Mouse (Mus musculus): ENCODE data around the gene Eif4e2. TPM values are rescaled to one million over a fixed set of nuclear protein-coding genes. Genes with fewer than 3 reads are reported as not detected.

The Eif4e2 gene
- polyA plus RNA-seq (2016; fragmentation: Nextera tagmentation; extraction: Ambion mirVana) = 147 and 148 TPM in 2 replicates

- Histone ChIP-seq H3K4me3 (peak within 1 kb of the TSS; percentile 88), H3K4me1 (peaks cover 34% of the 10 kb centered on the region), H3K9ac (replicated peaks) (peak within 1 kb of the TSS; percentile 93), H3K4me2 (replicated peaks) (peak within 1 kb of the TSS; percentile 78), H3K27ac (replicated peaks) (peak within 1 kb of the TSS; percentile 97), H3K27me3 (0 out of 2 replicates have a peak, but pooled peaks cover 5% of the 10 kb centered on the region), H3K9me3 (no peaks in the 10 kb centered on the region), H3K36me3 (peaks cover 2% of the 10 kb centered on the region; the same call in 1 of the 2 replicates)
- under 1% methylated on average over 93 of the region's 99 CpGs for WGBS
- peak; percentile 97 for ATAC-seq (ENCODE audit: low FRiP score, low read depth)
Measured at GRCm38 (mm10) chr1:87213735-87214704, at the start of gene Eif4e2. Eif4e2 (plus strand) TSS chr1:87213914.

- Histone ChIP-seq H3K4me2 (replicated peaks) (no peak overlapping the region), H3K36me3 (no peaks in the 10 kb centered on the region), H3K27ac (replicated peaks) (0 out of 2 replicates have a peak overlapping the region, but pooled peaks have one; percentile 12), H3K9ac (replicated peaks) (no peak overlapping the region), H3K4me1 (peaks cover 19% of the 10 kb centered on the region), H3K4me3 (no peak overlapping the region), H3K27me3 (peaks cover 32% of the 10 kb centered on the region; the same call in 1 of the 2 replicates), H3K9me3 (no peaks in the 10 kb centered on the region)
- WGBS = 38% methylated on average over 11 of the region's 11 CpGs
- peak; percentile 62 for ATAC-seq (ENCODE audit: low FRiP score, low read depth)
Measured at GRCm38 (mm10) chr1:87164164-87164795, 49.4 kb upstream of the Eif4e2 start.

- no peaks in the 10 kb centered on the region for H3K36me3 ChIP-seq
- H3K4me3 ChIP-seq = no peak overlapping the region
- H3K9me3 ChIP-seq = no peaks in the 10 kb centered on the region
- WGBS = 54% methylated on average over 9 of the region's 9 CpGs
- 0 out of 2 replicates have a peak overlapping the region, but pooled peaks have one; percentile 12 for H3K27ac ChIP-seq (replicated peaks)
- peaks cover 23% of the 10 kb centered on the region for H3K4me1 ChIP-seq
- peaks cover 32% of the 10 kb centered on the region; the same call in 1 of the 2 replicates for H3K27me3 ChIP-seq
- no peak overlapping the region for H3K4me2 ChIP-seq (replicated peaks)
- ATAC-seq (ENCODE audit: low FRiP score, low read depth) = 0 out of 2 replicates have a peak, but pooled peaks have one; percentile 8
- no peak overlapping the region for H3K9ac ChIP-seq (replicated peaks)
Measured at GRCm38 (mm10) chr1:87164796-87165184, 48.9 kb upstream of the Eif4e2 start.

GRCm38 (mm10) chr1:87170458-87170857 lies 43.3 kb upstream of the Eif4e2 start:
- WGBS = 6% methylated on average over 17 of the region's 19 CpGs
- no peak overlapping the region for H3K4me3 ChIP-seq
- peak overlapping the region; percentile 25 for H3K4me2 ChIP-seq (replicated peaks)
- H3K27ac ChIP-seq (replicated peaks) = no peak overlapping the region
- H3K4me1 ChIP-seq = peaks cover 27% of the 10 kb centered on the region
- ATAC-seq (ENCODE audit: low FRiP score, low read depth) = peak; percentile 17; the same call in 1 of the 2 replicates
- no peak overlapping the region for H3K9ac ChIP-seq (replicated peaks)
- H3K27me3 ChIP-seq = peaks cover 30% of the 10 kb centered on the region
- no peaks in the 10 kb centered on the region for H3K9me3 ChIP-seq
- H3K36me3 ChIP-seq = no peaks in the 10 kb centered on the region

GRCm38 (mm10) chr1:87171312-87171711 lies 42.4 kb upstream of the Eif4e2 start:
- WGBS = 94% methylated on average over 1 of the region's 1 CpGs
- H3K27ac ChIP-seq (replicated peaks) = no peak overlapping the region

GRCm38 (mm10) chr1:87172316-87172715 lies 41.4 kb upstream of the Eif4e2 start:
- H3K9ac ChIP-seq (replicated peaks) = no peak overlapping the region
- peaks cover 34% of the 10 kb centered on the region for H3K4me1 ChIP-seq
- H3K36me3 ChIP-seq = no peaks in the 10 kb centered on the region
- no peaks in the 10 kb centered on the region for H3K9me3 ChIP-seq
- no peak overlapping the region for H3K4me2 ChIP-seq (replicated peaks)
- no peak for ATAC-seq (ENCODE audit: low FRiP score, low read depth)
- 41% methylated on average over 9 of the region's 9 CpGs for WGBS
- H3K27ac ChIP-seq (replicated peaks) = no peak overlapping the region
- peaks cover 38% of the 10 kb centered on the region for H3K27me3 ChIP-seq
- H3K4me3 ChIP-seq = no peak overlapping the region

More at GRCm38 (mm10) chr1:87171312-87171711, 42.4 kb upstream of the Eif4e2 start:
- no peak for ATAC-seq (ENCODE audit: low FRiP score, low read depth)
- Histone ChIP-seq H3K27me3 (peaks cover 29% of the 10 kb centered on the region), H3K36me3 (no peaks in the 10 kb centered on the region), H3K4me2 (replicated peaks) (no peak overlapping the region), H3K9me3 (no peaks in the 10 kb centered on the region), H3K9ac (replicated peaks) (no peak overlapping the region), H3K4me1 (peaks cover 34% of the 10 kb centered on the region), H3K4me3 (no peak overlapping the region)

- 27% methylated on average over 28 of the region's 28 CpGs for WGBS
Measured at GRCm38 (mm10) chr1:87174006-87174955, 39.4 kb upstream of the Eif4e2 start.

GRCm38 (mm10) chr1:87175852-87176292 lies 37.8 kb upstream of the Eif4e2 start:
- Histone ChIP-seq H3K27me3 (peaks cover 27% of the 10 kb centered on the region), H3K9me3 (no peaks in the 10 kb centered on the region), H3K4me3 (no peak overlapping the region), H3K27ac (replicated peaks) (0 out of 2 replicates have a peak overlapping the region, but pooled peaks have one; percentile 36), H3K4me2 (replicated peaks) (peak overlapping the region; percentile 11; the same call in 1 of the 2 replicates), H3K36me3 (no peaks in the 10 kb centered on the region), H3K9ac (replicated peaks) (no peak overlapping the region), H3K4me1 (peaks cover 14% of the 10 kb centered on the region)
- ATAC-seq (ENCODE audit: low FRiP score, low read depth) = peak; percentile 81
- WGBS = 12% methylated on average over 11 of the region's 11 CpGs

More at GRCm38 (mm10) chr1:87174006-87174955, 39.4 kb upstream of the Eif4e2 start:
- Histone ChIP-seq H3K36me3 (no peaks in the 10 kb centered on the region), H3K9me3 (no peaks in the 10 kb centered on the region), H3K4me3 (no peak overlapping the region), H3K4me1 (peaks cover 29% of the 10 kb centered on the region), H3K4me2 (replicated peaks) (no peak overlapping the region), H3K9ac (replicated peaks) (no peak overlapping the region), H3K27me3 (peaks cover 34% of the 10 kb centered on the region), H3K27ac (replicated peaks) (no peak overlapping the region)
- peak; percentile 21; the same call in 1 of the 2 replicates for ATAC-seq (ENCODE audit: low FRiP score, low read depth)

GRCm38 (mm10) chr1:87180896-87181295 lies 32.8 kb upstream of the Eif4e2 start:
- ATAC-seq (ENCODE audit: low FRiP score, low read depth) = no peak
- peaks cover 58% of the 10 kb centered on the region for H3K27me3 ChIP-seq
- H3K27ac ChIP-seq (replicated peaks) = no peak overlapping the region
- no peak overlapping the region for H3K4me3 ChIP-seq
- H3K9ac ChIP-seq (replicated peaks) = no peak overlapping the region
- H3K9me3 ChIP-seq = no peaks in the 10 kb centered on the region
- H3K4me2 ChIP-seq (replicated peaks) = no peak overlapping the region
- WGBS = 53% methylated on average over 5 of the region's 5 CpGs
- H3K36me3 ChIP-seq = no peaks in the 10 kb centered on the region
- H3K4me1 ChIP-seq = peaks cover 8% of the 10 kb centered on the region

GRCm38 (mm10) chr1:87183013-87183412 lies 30.7 kb upstream of the Eif4e2 start, which contains the start of gene Prss56:
Prss56 (plus strand) TSS chr1:87183313.
- no peak for ATAC-seq (ENCODE audit: low FRiP score, low read depth)
- 71% methylated on average over 9 of the region's 9 CpGs for WGBS
- Histone ChIP-seq H3K27ac (replicated peaks) (no peak within 1 kb of the TSS), H3K27me3 (peaks cover 66% of the 10 kb centered on the region), H3K4me2 (replicated peaks) (no peak within 1 kb of the TSS), H3K9ac (replicated peaks) (no peak within 1 kb of the TSS), H3K4me1 (peaks cover 12% of the 10 kb centered on the region), H3K9me3 (no peaks in the 10 kb centered on the region), H3K36me3 (no peaks in the 10 kb centered on the region), H3K4me3 (no peak within 1 kb of the TSS)

Data from midbrain, embryonic 12.5 days (tissue).